Mouse (Mus musculus) gastrocnemius, postnatal 10 days (tissue): ENCODE results near the gene Gpx5. TPM values are rescaled to one million over a fixed set of nuclear protein-coding genes. Genes with fewer than 3 reads are reported as not detected.
"Not testable (repeated sequence)": the region's sequence is repeated elsewhere in the genome, so short reads cannot be mapped to it uniquely, and the experiment has no call there.

ENCODE experiments used
- DNase-seq: peaks from one replicate; pipeline ENCODE4 v3.0.0; 2021; ENCODE audit warnings: mixed read lengths
- total RNA-seq, 2 experiments: library from RNA; stranded (reverse); gene quantifications; 2 replicates each; pipeline ENCODE4 v1.2.3; 2021

Gpx5 gene
- total RNA-seq, 2 experiments from 2014 or later = not detected

GRCm38 (mm10) chr13:21264366-21264765 lies 28.2 kb downstream of the Gpx5 start:
- DNase-seq = no peak

- no peak for DNase-seq
These were observed 28.6 kb downstream of the Gpx5 start for GRCm38 (mm10) chr13:21263910-21264309.

GRCm38 (mm10) chr13:21262787-21263461 lies 29.6 kb downstream of the Gpx5 start:
- DNase-seq = no peak

- DNase-seq = no peak
These were observed 32.2 kb downstream of the Gpx5 start for GRCm38 (mm10) chr13:21260289-21260688.

- DNase-seq = no peak
These were observed 32.8 kb downstream of the Gpx5 start for GRCm38 (mm10) chr13:21259677-21260113.

GRCm38 (mm10) chr13:21259171-21259631 lies 33.3 kb downstream of the Gpx5 start:
- no peak for DNase-seq

- DNase-seq = no peak
These were observed 34.0 kb downstream of the Gpx5 start for GRCm38 (mm10) chr13:21258524-21258923.

- no peak for DNase-seq
These were observed 38.5 kb downstream of the Gpx5 start for GRCm38 (mm10) chr13:21253986-21254385.

GRCm38 (mm10) chr13:21253569-21253968 lies 39.0 kb downstream of the Gpx5 start:
- DNase-seq = no peak

- no peak for DNase-seq
These were observed 39.5 kb downstream of the Gpx5 start for GRCm38 (mm10) chr13:21253040-21253439.

- no peak for DNase-seq
These were observed 42.4 kb downstream of the Gpx5 start for GRCm38 (mm10) chr13:21250074-21250681.

GRCm38 (mm10) chr13:21249022-21249421 lies 43.5 kb downstream of the Gpx5 start:
- DNase-seq = no peak

- DNase-seq = no peak
These were observed 46.3 kb downstream of the Gpx5 start for GRCm38 (mm10) chr13:21246276-21246675.

- DNase-seq = not testable (repeated sequence)
These were observed 47.6 kb downstream of the Gpx5 start for GRCm38 (mm10) chr13:21244967-21245366.

GRCm38 (mm10) chr13:21244089-21244488 lies 48.4 kb downstream of the Gpx5 start:
- DNase-seq = no peak

- DNase-seq = no peak
These were observed 49.3 kb downstream of the Gpx5 start for GRCm38 (mm10) chr13:21243196-21243595.

GRCm38 (mm10) chr13:21242408-21243125 lies 50.0 kb downstream of the Gpx5 start:
- DNase-seq = no peak

- no peak for DNase-seq
These were observed 51.7 kb downstream of the Gpx5 start for GRCm38 (mm10) chr13:21240788-21241187.

GRCm38 (mm10) chr13:21237161-21237560 lies 55.4 kb downstream of the Gpx5 start:
- DNase-seq = no peak

GRCm38 (mm10) chr13:21236714-21237113 lies 55.8 kb downstream of the Gpx5 start:
- DNase-seq = no peak
